Mouse (Mus musculus) spleen, adult 2 months (tissue): ENCODE measurements around the gene Bglap2. TPM values are rescaled to one million over a fixed set of nuclear protein-coding genes. Genes with fewer than 3 reads are reported as not detected.
"Not testable (repeated sequence)": the region's sequence is repeated elsewhere in the genome, so short reads cannot be mapped to it uniquely, and the experiment has no call there.

Experiments
- DNase-seq, 2 experiments: peaks; one replicate each; pipeline versions ENCODE4 v3.0.0 to v3.0.0-alpha.2; 2012 to 2021; ENCODE audit warnings: low spot score in 2 of 2, low read depth in 1 of 2
- H3K27ac ChIP-seq: fragments of 200-500 bp; 2 replicates; pipeline ENCODE4 v1.5.1; 2012; ENCODE audit warnings: low read length, inconsistent platforms; ENCODE audit not compliant: insufficient read depth
- H3K27me3 ChIP-seq: fragments of 200-500 bp; 2 replicates; pipeline ENCODE4 v1.6.1; 2012; ENCODE audit warnings: mild to moderate bottlenecking, moderate library complexity, low read length, inconsistent platforms; ENCODE audit not compliant: control insufficient read depth, insufficient read depth
- H3K36me3 ChIP-seq: fragments of 200-500 bp; 2 replicates; pipeline ENCODE4 v1.6.1; 2012; ENCODE audit warnings: mild to moderate bottlenecking, low read length, inconsistent platforms; ENCODE audit not compliant: control insufficient read depth, insufficient read depth
- H3K4me1 ChIP-seq: fragments of 200-500 bp; 2 replicates; pipeline ENCODE4 v1.6.1; 2011; ENCODE audit warnings: inconsistent platforms; ENCODE audit not compliant: control insufficient read depth, insufficient read depth, insufficient read length
- H3K4me3 ChIP-seq: fragments of 200-500 bp; 2 replicates; pipeline ENCODE4 v1.5.1; 2011; ENCODE audit warnings: mild to moderate bottlenecking, inconsistent platforms; ENCODE audit not compliant: insufficient read depth, insufficient read length; ENCODE audit errors: extremely low read depth
- CTCF ChIP-seq: fragments of 200-500 bp; IDR thresholded peaks from 2 replicates; pipeline ENCODE4 v1.5.1; 2011; ENCODE audit warnings: mild to moderate bottlenecking, inconsistent platforms; ENCODE audit not compliant: insufficient read depth, insufficient read length, insufficient replicate concordance; ENCODE audit errors: extremely low read depth
- POLR2A ChIP-seq: fragments of 200-500 bp; IDR thresholded peaks from 2 replicates; pipeline ENCODE4 v1.6.1; 2011; ENCODE audit warnings: low read depth, low read length, inconsistent platforms
- WGBS: fragments of 180-500 bp; shearing (Covaris S2); methylation state at CpG from one replicate; pipeline ENCODE4 v1.1.7; 2018; 5-methylcytosine and 5-hydroxymethylcytosine counted together
- polyA plus RNA-seq: library from polyadenylated mRNA; depleted of rRNA; stranded (reverse); fragments of >200 nt; gene quantifications from 2 replicates; pipeline ENCODE4 v1.2.3, GENCODE M21; 2012

The Bglap2 gene
- polyA plus RNA-seq, 1 experiment = not detected

GRCm38 (mm10) chr3:88368511-88368910 is 10.0 kb downstream of the Bglap2 start:
- H3K4me1 ChIP-seq, H3K27me3 ChIP-seq, H3K36me3 ChIP-seq, H3K4me3 ChIP-seq, H3K27ac ChIP-seq, DNase-seq: not testable (repeated sequence)
- 92% methylated on average over 7 of the region's 7 CpGs for WGBS

GRCm38 (mm10) chr3:88367517-88367916 is 11.0 kb downstream of the Bglap2 start:
- H3K27ac ChIP-seq, H3K4me1 ChIP-seq, H3K27me3 ChIP-seq, DNase-seq, H3K36me3 ChIP-seq, H3K4me3 ChIP-seq: not testable (repeated sequence)
- WGBS = 75% methylated on average over 3 of the region's 7 CpGs

GRCm38 (mm10) chr3:88366830-88367428 is 11.6 kb downstream of the Bglap2 start:
- 6% methylated on average over 21 of the region's 22 CpGs for WGBS

GRCm38 (mm10) chr3:88365705-88366361 is 12.7 kb downstream of the Bglap2 start:
- no peak overlapping the region for H3K4me3 ChIP-seq
- WGBS = 48% methylated on average over 34 of the region's 34 CpGs
- no peaks in the 10 kb centered on the region for H3K4me1 ChIP-seq
- TF ChIP-seq CTCF = no peak
- no peak for TF ChIP-seq POLR2A
- H3K27ac ChIP-seq = no peak overlapping the region
- peaks cover 12% of the 10 kb centered on the region for H3K36me3 ChIP-seq
- H3K27me3 ChIP-seq = no peaks in the 10 kb centered on the region
- no peak for DNase-seq

More at GRCm38 (mm10) chr3:88366830-88367428, 11.6 kb downstream of the Bglap2 start:
- not testable (repeated sequence) for H3K36me3 ChIP-seq, H3K4me3 ChIP-seq, H3K4me1 ChIP-seq, H3K27ac ChIP-seq, H3K27me3 ChIP-seq
- DNase-seq = peak in 1 of 2 experiments; percentile 40

- Histone ChIP-seq H3K27me3 (no peaks in the 10 kb centered on the region), H3K4me1 (no peaks in the 10 kb centered on the region), H3K36me3 (peaks cover 27% of the 10 kb centered on the region), H3K27ac (peak within 1 kb of the TSS; percentile 5; the same call in 1 of the 2 replicates), H3K4me3 (no peak within 1 kb of the TSS)
- DNase-seq = no peak
- 42% methylated on average over 14 of the region's 16 CpGs for WGBS
- TF ChIP-seq POLR2A = no peak
- TF ChIP-seq CTCF = no peak
These were observed 14.2 kb downstream of the Bglap2 start, which contains the start of gene Paqr6 for GRCm38 (mm10) chr3:88364337-88364736. Gene Paqr6 (plus strand): TSS chr3:88364584.

GRCm38 (mm10) chr3:88363700-88364099 is 14.8 kb downstream of the Bglap2 start:
- no peak for DNase-seq

GRCm38 (mm10) chr3:88361612-88362313 is 16.7 kb downstream of the Bglap2 start:
- H3K36me3 ChIP-seq = peaks cover 43% of the 10 kb centered on the region
- H3K27ac ChIP-seq = no peak overlapping the region
- 94% methylated on average over 2 of the region's 2 CpGs for WGBS

More at GRCm38 (mm10) chr3:88363700-88364099, 14.8 kb downstream of the Bglap2 start:
- Histone ChIP-seq H3K4me1 (no peaks in the 10 kb centered on the region), H3K36me3 (peaks cover 31% of the 10 kb centered on the region), H3K27me3 (no peaks in the 10 kb centered on the region), H3K27ac (peak overlapping the region; percentile 5; the same call in 1 of the 2 replicates), H3K4me3 (no peak overlapping the region)
- WGBS = 69% methylated on average over 4 of the region's 4 CpGs
- no peak for TF ChIP-seq POLR2A
- TF ChIP-seq CTCF = no peak

More at GRCm38 (mm10) chr3:88361612-88362313, 16.7 kb downstream of the Bglap2 start:
- no peaks in the 10 kb centered on the region for H3K4me1 ChIP-seq
- no peak for DNase-seq
- no peak overlapping the region for H3K4me3 ChIP-seq
- H3K27me3 ChIP-seq = no peaks in the 10 kb centered on the region
- TF ChIP-seq POLR2A = no peak
- no peak for TF ChIP-seq CTCF
